Mouse (Mus musculus) layer of hippocampus, adult 9-10 months (tissue): Measurements from ENCODE around the gene Gfy.

ENCODE experiments used
- DNase-seq: peaks from one replicate; pipeline ENCODE4 v3.0.0; 2022; ENCODE audit warnings: low spot score

Gfy gene

GRCm38 (mm10) chr7:45126844-45127699, 52.3 kb downstream of the Gfy start:
- no peak for DNase-seq
